Mouse (Mus musculus): ENCODE results near the gene Gm5148. TPM values are rescaled to one million over a fixed set of nuclear protein-coding genes. Genes with fewer than 3 reads are reported as not detected.

Gene Gm5148
- polyA plus RNA-seq, 1 experiment from 2014 or later, result 3.6 TPM

DNA sequence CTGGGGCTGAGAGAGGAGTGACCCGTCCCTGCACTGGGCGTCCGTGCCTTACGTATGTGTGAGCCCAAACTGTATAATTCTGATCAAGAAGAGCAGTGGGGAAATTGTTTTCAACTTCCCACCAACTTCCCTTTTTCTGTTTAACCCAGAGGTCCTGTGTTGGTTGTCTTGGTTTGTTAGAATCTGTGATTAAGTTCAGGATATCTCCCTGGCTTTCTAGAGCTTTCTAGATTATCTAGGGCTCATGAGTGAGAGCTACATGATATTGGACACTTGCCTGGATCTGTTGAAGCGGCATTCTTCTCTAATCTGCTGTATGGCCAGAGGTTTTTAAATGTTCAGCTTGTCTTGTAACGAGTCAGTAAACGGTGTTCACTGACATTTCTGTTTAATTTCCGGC, 30.7 kb downstream of the Gm5148 start:
- H3K4me2 ChIP-seq (ENCODE audit: low read depth, low read length, severe bottlenecking), result no peak overlapping the region
- WGBS, result 89% methylated on average over 8 of the region's 8 CpGs
- H3K36me3 ChIP-seq (ENCODE audit: control insufficient read depth, insufficient read depth, low read length), result no peaks in the 10 kb centered on the region
- no peaks in the 10 kb centered on the region for H3K27me3 ChIP-seq (ENCODE audit: control insufficient read depth, insufficient read depth, low read length)
- H3K9ac ChIP-seq (ENCODE audit: low read length), result no peak overlapping the region
- H3K9me3 ChIP-seq (ENCODE audit: control insufficient read depth, low read length), result no peaks in the 10 kb centered on the region
- DNase-seq (ENCODE audit: low spot score) (no peak), ATAC-seq (replicated peaks; ENCODE audit: low FRiP score) (no peak)
- H3K27ac ChIP-seq (ENCODE audit: low read depth, low read length), result no peak overlapping the region
- H3K4me1 ChIP-seq (replicated peaks; ENCODE audit: control insufficient read depth, insufficient read depth, low read length), result no peaks in the 10 kb centered on the region
- no peak overlapping the region for H3K4me3 ChIP-seq (ENCODE audit: low read depth, low read length)

DNA sequence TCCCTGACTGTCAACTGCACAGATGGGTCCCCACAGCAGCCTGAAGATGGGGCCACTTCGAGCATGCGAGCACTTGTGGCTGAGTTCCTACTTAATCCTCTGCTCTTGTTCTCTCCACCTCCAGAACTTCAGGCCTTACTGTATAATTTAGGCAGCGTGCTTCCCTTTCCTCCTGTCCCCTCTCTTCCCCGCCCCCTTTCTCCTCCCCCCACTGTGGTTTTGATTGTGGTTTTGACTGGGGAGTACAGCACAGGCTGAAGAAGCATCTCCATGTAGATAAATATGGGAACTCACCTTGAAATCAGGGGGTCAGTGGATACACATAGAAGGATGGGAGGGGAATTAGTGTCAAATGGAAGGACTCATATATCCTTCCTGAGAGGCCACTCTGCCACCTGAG, 31.3 kb downstream of the Gm5148 start:
- H3K9me3 ChIP-seq (ENCODE audit: control insufficient read depth, low read length), result no peaks in the 10 kb centered on the region
- 72% methylated on average over 4 of the region's 4 CpGs for WGBS
- no peak for ATAC-seq (replicated peaks; ENCODE audit: low FRiP score)

DNA sequence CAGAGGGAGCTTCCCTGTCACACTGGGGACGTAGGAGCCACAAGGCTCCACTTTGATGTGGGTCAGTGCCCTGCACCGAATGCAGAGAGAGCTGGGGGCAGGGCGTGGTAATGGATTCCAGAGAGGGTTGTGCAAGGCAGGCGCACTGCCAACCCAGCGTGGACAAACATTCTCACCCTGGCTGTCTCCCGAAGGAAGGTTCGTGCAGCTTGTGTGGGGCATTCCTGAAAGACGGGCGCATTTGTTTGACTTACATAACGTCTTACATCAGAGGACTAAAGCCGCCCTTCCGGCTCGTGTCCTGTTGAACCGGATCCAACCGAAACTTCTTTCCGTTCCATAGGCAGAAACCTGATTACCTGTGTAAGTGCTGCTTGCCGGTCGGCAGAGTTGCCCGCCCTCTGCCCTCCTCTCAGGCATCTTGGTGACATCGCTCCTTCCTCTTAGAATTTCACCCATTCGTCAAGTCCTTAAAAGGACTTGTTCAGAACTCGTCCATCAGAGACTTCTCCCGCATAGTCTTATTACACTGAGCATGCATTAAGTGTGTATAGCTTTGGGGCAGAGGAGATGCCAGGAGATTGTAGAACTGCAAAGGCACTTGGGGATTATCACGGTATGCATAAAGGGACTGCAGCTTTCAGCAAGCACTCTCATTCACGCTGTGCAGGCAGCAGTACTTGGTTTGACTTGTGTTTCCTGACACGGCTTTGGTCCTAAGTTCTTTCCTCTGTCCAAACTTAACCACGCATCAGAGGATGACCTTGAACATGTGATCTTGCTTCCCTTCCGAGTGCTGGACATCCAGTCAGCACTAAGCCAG, 36.9 kb downstream of the Gm5148 start:
- peak; percentile 60 for DNase-seq (ENCODE audit: low spot score)
- H3K27ac ChIP-seq (ENCODE audit: low read depth, low read length), result no peak overlapping the region
- 27% methylated on average over 28 of the region's 28 CpGs for WGBS

More for the DNA sequence above, 31.3 kb downstream of the Gm5148 start:
- DNase-seq (ENCODE audit: low spot score), result no peak
- Histone ChIP-seq H3K4me1 (replicated peaks; ENCODE audit: control insufficient read depth, insufficient read depth, low read length) (no peaks in the 10 kb centered on the region), H3K27ac (ENCODE audit: low read depth, low read length) (no peak overlapping the region), H3K36me3 (ENCODE audit: control insufficient read depth, insufficient read depth, low read length) (no peaks in the 10 kb centered on the region), H3K9ac (ENCODE audit: low read length) (no peak overlapping the region), H3K4me2 (ENCODE audit: low read depth, low read length, severe bottlenecking) (no peak overlapping the region), H3K4me3 (ENCODE audit: low read depth, low read length) (no peak overlapping the region), H3K27me3 (ENCODE audit: control insufficient read depth, insufficient read depth, low read length) (no peaks in the 10 kb centered on the region)

DNA sequence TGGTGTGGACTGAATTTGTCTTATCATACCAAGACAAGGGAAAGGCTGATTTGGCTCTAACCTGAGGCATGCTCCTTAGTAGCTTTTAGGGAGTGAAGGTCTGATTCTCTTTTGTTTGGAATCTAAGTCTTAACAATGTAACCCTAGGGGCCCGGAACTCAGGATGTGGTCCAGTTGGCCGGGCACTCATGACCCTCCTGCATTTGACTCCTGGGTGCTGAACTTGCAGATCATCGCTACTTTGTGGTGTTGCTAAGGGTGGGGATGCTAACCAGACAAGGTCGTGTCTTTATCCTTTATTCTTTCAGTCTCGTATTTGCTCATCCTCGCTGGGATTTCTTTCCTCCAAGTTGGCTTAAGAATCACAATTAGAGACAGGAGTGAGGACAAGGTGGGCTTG, 37.5 kb downstream of the Gm5148 start:
- Histone ChIP-seq H3K4me3 (ENCODE audit: low read depth, low read length) (peak overlapping the region; percentile 16), H3K27me3 (ENCODE audit: control insufficient read depth, insufficient read depth, low read length) (no peaks in the 10 kb centered on the region), H3K36me3 (ENCODE audit: control insufficient read depth, insufficient read depth, low read length) (no peaks in the 10 kb centered on the region), H3K4me1 (replicated peaks; ENCODE audit: control insufficient read depth, insufficient read depth, low read length) (peaks cover 2% of the 10 kb centered on the region; the same call in 1 of the 2 replicates), H3K4me2 (ENCODE audit: low read depth, low read length, severe bottlenecking) (peak overlapping the region; percentile 42), H3K9me3 (ENCODE audit: control insufficient read depth, low read length) (no peaks in the 10 kb centered on the region), H3K27ac (ENCODE audit: low read depth, low read length) (no peak overlapping the region), H3K9ac (ENCODE audit: low read length) (peak overlapping the region; percentile 43; the same call in 1 of the 2 replicates)
- no peak for ATAC-seq (replicated peaks; ENCODE audit: low FRiP score)
- no peak for DNase-seq (ENCODE audit: low spot score)
- 26% methylated on average over 6 of the region's 6 CpGs for WGBS

More for the DNA sequence above, 36.9 kb downstream of the Gm5148 start:
- Histone ChIP-seq H3K4me1 (replicated peaks; ENCODE audit: control insufficient read depth, insufficient read depth, low read length) (peaks cover 2% of the 10 kb centered on the region; the same call in 1 of the 2 replicates), H3K4me3 (ENCODE audit: low read depth, low read length) (peak overlapping the region; percentile 16), H3K4me2 (ENCODE audit: low read depth, low read length, severe bottlenecking) (peak overlapping the region; percentile 42), H3K27me3 (ENCODE audit: control insufficient read depth, insufficient read depth, low read length) (no peaks in the 10 kb centered on the region), H3K36me3 (ENCODE audit: control insufficient read depth, insufficient read depth, low read length) (no peaks in the 10 kb centered on the region), H3K9me3 (ENCODE audit: control insufficient read depth, low read length) (no peaks in the 10 kb centered on the region), H3K9ac (ENCODE audit: low read length) (peak overlapping the region; percentile 43; the same call in 1 of the 2 replicates)
- ATAC-seq (replicated peaks; ENCODE audit: low FRiP score), result no peak

DNA sequence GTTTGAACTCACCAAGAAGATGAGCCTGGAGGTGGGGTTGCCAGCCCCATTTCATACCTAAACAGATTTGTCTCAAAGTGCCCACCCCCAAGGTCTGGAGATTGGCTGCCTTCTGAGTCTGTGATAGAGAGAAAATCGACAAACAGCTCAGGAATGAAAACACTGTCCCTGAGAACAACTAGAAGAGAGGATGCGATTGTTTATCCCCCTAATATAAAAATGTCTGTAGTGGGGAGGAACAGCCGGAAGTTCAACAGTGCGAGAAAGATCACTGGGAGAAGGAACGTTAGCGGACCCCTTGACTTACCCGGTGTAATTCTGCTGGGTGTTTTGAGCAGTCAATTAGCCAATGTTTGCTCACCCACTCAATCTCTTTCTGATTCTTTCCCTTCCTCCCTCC, 38.1 kb downstream of the Gm5148 start:
- Histone ChIP-seq H3K4me1 (replicated peaks; ENCODE audit: control insufficient read depth, insufficient read depth, low read length) (peaks cover 2% of the 10 kb centered on the region; the same call in 1 of the 2 replicates), H3K9ac (ENCODE audit: low read length) (no peak overlapping the region), H3K36me3 (ENCODE audit: control insufficient read depth, insufficient read depth, low read length) (no peaks in the 10 kb centered on the region), H3K9me3 (ENCODE audit: control insufficient read depth, low read length) (no peaks in the 10 kb centered on the region), H3K4me3 (ENCODE audit: low read depth, low read length) (no peak overlapping the region), H3K27ac (ENCODE audit: low read depth, low read length) (no peak overlapping the region), H3K4me2 (ENCODE audit: low read depth, low read length, severe bottlenecking) (no peak overlapping the region), H3K27me3 (ENCODE audit: control insufficient read depth, insufficient read depth, low read length) (no peaks in the 10 kb centered on the region)
- no peak for DNase-seq (ENCODE audit: low spot score)
- 39% methylated on average over 7 of the region's 7 CpGs for WGBS
- ATAC-seq (replicated peaks; ENCODE audit: low FRiP score), result no peak

DNA sequence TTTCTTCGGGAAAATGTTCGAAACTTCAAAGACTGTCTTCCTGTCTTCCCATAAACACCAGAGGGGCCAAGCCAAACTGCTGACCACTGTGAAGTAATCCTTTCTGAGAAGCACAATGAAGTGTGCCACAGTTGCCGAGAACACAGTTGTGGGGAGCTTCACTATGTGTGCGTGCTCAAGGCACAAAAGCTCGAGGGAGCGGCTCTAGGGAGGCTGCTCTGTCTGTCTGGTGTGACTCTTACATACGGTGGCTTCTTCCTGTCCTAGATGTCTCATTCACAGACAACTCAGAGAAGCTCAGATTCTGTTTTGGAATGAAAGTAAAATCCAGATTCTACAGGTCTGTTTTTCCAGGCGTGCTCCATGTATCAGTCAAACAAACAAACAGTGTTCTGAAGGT, 48.0 kb downstream of the Gm5148 start:
- no peak overlapping the region for H3K9ac ChIP-seq (ENCODE audit: low read length)
- no peak overlapping the region for H3K27ac ChIP-seq (ENCODE audit: low read depth, low read length)
- H3K9me3 ChIP-seq (ENCODE audit: control insufficient read depth, low read length), result no peaks in the 10 kb centered on the region
- no peak overlapping the region for H3K4me3 ChIP-seq (ENCODE audit: low read depth, low read length)
- H3K4me1 ChIP-seq (replicated peaks; ENCODE audit: control insufficient read depth, insufficient read depth, low read length), result peaks cover 12% of the 10 kb centered on the region; the same call in 1 of the 2 replicates
- no peak overlapping the region for H3K4me2 ChIP-seq (ENCODE audit: low read depth, low read length, severe bottlenecking)
- no peaks in the 10 kb centered on the region for H3K27me3 ChIP-seq (ENCODE audit: control insufficient read depth, insufficient read depth, low read length)
- no peaks in the 10 kb centered on the region for H3K36me3 ChIP-seq (ENCODE audit: control insufficient read depth, insufficient read depth, low read length)
- 81% methylated on average over 8 of the region's 8 CpGs for WGBS
- no peak for ATAC-seq (replicated peaks; ENCODE audit: low FRiP score)
- DNase-seq (ENCODE audit: low spot score), result no peak

DNA sequence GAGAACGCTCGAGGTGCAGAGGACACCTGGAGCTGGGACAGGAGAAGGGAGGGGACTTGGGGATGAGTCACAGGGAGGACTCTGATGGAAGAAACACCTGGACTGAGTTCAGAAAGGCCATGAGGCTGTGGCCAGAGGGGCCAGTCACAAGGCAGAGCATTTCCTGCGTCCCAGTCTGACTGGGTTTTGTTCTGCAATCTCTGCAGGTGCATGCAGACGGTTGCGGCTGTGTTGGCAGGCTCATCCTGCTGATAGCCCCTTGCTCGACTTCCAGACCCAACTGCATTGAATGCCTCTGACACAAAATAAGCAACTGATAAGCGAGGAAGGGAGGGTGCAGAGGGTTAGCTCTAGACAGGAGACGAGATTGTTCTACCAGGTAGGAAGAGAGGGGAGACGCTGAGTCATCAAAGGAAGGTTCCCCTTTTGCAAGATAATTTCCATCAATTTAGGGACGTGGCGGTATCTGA, 49.2 kb downstream of the Gm5148 start:
- Histone ChIP-seq H3K36me3 (ENCODE audit: control insufficient read depth, insufficient read depth, low read length) (no peaks in the 10 kb centered on the region), H3K27ac (ENCODE audit: low read depth, low read length) (no peak overlapping the region)
- 86% methylated on average over 11 of the region's 11 CpGs for WGBS

DNA sequence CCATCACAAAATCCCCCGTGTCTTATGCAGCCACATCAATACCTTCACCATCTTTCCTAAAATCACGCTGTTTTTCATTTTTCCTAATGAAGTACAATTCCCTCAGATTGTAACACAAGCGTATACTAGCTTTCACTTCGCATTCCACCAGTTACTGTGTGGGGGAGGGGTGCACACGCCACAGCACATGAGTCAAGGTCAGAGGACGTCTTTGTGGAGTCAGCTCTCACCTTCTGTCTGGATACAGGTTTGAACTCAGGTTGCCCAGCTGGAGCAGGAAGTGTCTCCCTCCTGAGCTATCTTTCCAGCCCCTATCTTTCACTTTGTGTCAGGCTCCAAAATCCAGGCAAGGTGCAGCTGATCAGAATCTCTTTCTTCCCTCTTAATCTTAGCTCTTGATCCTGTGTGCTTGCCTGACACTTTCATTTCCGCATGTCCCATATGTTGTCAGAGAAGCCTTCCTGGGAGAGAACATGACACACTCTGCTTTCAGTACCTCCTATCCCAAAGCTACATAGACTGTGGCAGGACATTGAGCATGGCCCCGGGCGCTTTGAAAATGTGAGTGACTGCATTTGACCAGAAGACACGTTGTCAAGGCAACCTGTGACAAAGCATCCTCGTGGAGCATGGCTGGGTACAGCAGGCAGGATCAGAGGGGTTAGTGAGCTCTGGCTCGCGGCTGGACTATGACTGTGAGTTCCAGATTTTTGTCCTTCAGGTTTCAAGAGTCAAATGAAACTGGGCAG, 50.6 kb downstream of the Gm5148 start:
- Histone ChIP-seq H3K27ac (ENCODE audit: low read depth, low read length) (no peak overlapping the region), H3K27me3 (ENCODE audit: control insufficient read depth, insufficient read depth, low read length) (no peaks in the 10 kb centered on the region), H3K9ac (ENCODE audit: low read length) (no peak overlapping the region), H3K4me3 (ENCODE audit: low read depth, low read length) (no peak overlapping the region), H3K9me3 (ENCODE audit: control insufficient read depth, low read length) (peaks cover 10% of the 10 kb centered on the region), H3K4me1 (replicated peaks; ENCODE audit: control insufficient read depth, insufficient read depth, low read length) (peaks cover 12% of the 10 kb centered on the region; the same call in 1 of the 2 replicates), H3K4me2 (ENCODE audit: low read depth, low read length, severe bottlenecking) (no peak overlapping the region), H3K36me3 (ENCODE audit: control insufficient read depth, insufficient read depth, low read length) (no peaks in the 10 kb centered on the region)
- WGBS, result 45% methylated on average over 13 of the region's 13 CpGs
- peak; percentile 69 for ATAC-seq (replicated peaks; ENCODE audit: low FRiP score)
- DNase-seq (ENCODE audit: low spot score), result no peak

More for the DNA sequence above, 49.2 kb downstream of the Gm5148 start:
- Histone ChIP-seq H3K9me3 (ENCODE audit: control insufficient read depth, low read length) (no peaks in the 10 kb centered on the region), H3K4me2 (ENCODE audit: low read depth, low read length, severe bottlenecking) (no peak overlapping the region), H3K4me1 (replicated peaks; ENCODE audit: control insufficient read depth, insufficient read depth, low read length) (peaks cover 12% of the 10 kb centered on the region; the same call in 1 of the 2 replicates), H3K4me3 (ENCODE audit: low read depth, low read length) (no peak overlapping the region), H3K9ac (ENCODE audit: low read length) (no peak overlapping the region), H3K27me3 (ENCODE audit: control insufficient read depth, insufficient read depth, low read length) (no peaks in the 10 kb centered on the region)
- no peak for ATAC-seq (replicated peaks; ENCODE audit: low FRiP score)
- DNase-seq (ENCODE audit: low spot score), result no peak
